Mouse (Mus musculus) liver, embryonic 14.5 days (tissue): Measurements from ENCODE around the gene Rbms3. TPM values are rescaled to one million over a fixed set of nuclear protein-coding genes. Genes with fewer than 3 reads are reported as not detected.

Experiments used
- ATAC-seq: fragments of 200-750 bp; cut with Nextera tagmentation; 2 replicates; pipeline ENCODE4 v1.8.0; 2017; ENCODE audit warnings: moderate number of reproducible peaks, mild to moderate bottlenecking, moderate library complexity; ENCODE audit not compliant: insufficient read depth
- DNase-seq, 3 experiments: peaks; one replicate each; pipeline ENCODE4 v3.0.0-alpha.2; 2012 to 2013; ENCODE audit warnings: low read depth in 3 of 3, low spot score in 3 of 3
- H3K27ac ChIP-seq: fragments of 300-500 bp; sonication (generic); 2 replicates; pipeline ENCODE4 v1.5.1; 2014; ENCODE audit warnings: moderate library complexity, mild to moderate bottlenecking, control low read depth, inconsistent platforms
- H3K27me3 ChIP-seq: fragments of 300-500 bp; sonication (generic); 2 replicates; pipeline ENCODE4 v1.6.1; 2014; ENCODE audit warnings: mild to moderate bottlenecking, low read length, moderate library complexity; ENCODE audit not compliant: control insufficient read depth, insufficient read depth
- H3K36me3 ChIP-seq: fragments of 300-500 bp; sonication (generic); replicated peaks from 2 replicates; pipeline ENCODE4 v1.6.1; 2014; ENCODE audit warnings: low read depth; ENCODE audit not compliant: control insufficient read depth, insufficient read depth
- H3K4me1 ChIP-seq, 2 experiments: fragments of 200-500 bp in 1 of 2; fragments of 300-500 bp in 1 of 2; sonication (generic) in 1 of 2; replicated peaks; 2 replicates each; pipeline ENCODE4 v1.6.1; 2012 to 2014; ENCODE audit warnings: antibody characterized with exemption in 1 of 2, inconsistent platforms in 1 of 2, low read length in 1 of 2; ENCODE audit not compliant: control insufficient read depth in 2 of 2, insufficient read depth in 2 of 2
- H3K4me2 ChIP-seq: fragments of 300-500 bp; sonication (generic); 2 replicates; pipeline ENCODE4 v1.6.1; 2014; ENCODE audit warnings: low read depth, mild to moderate bottlenecking, control low read depth, moderate library complexity
- H3K4me3 ChIP-seq, 2 experiments: fragments of 200-500 bp in 1 of 2; fragments of 300-500 bp in 1 of 2; sonication (generic) in 1 of 2; 2 replicates each; pipeline ENCODE4 v1.5.1; 2012 to 2014; ENCODE audit warnings: low read depth in 2 of 2, low read length in 2 of 2, mild to moderate bottlenecking in 2 of 2, control low read depth in 1 of 2, inconsistent platforms in 1 of 2, moderate library complexity in 1 of 2; ENCODE audit not compliant: insufficient read depth in 1 of 2
- H3K9ac ChIP-seq: fragments of 300-500 bp; sonication (generic); replicated peaks from 2 replicates; pipeline ENCODE4 v1.6.1; 2014; ENCODE audit warnings: mild to moderate bottlenecking, control low read depth, moderate library complexity
- H3K9me3 ChIP-seq: fragments of 300-500 bp; sonication (generic); 2 replicates; pipeline ENCODE4 v1.6.1; 2016; ENCODE audit warnings: low read length, mixed read lengths; ENCODE audit not compliant: control insufficient read depth
- CTCF ChIP-seq: IDR thresholded peaks from 2 replicates; pipeline ENCODE4 v1.5.1; 2016; ENCODE audit warnings: antibody characterized with exemption, low read depth, control low read depth
- EP300 ChIP-seq: IDR thresholded peaks from 2 replicates; pipeline ENCODE4 v1.6.1; 2016; ENCODE audit warnings: antibody characterized with exemption, low read depth
- WGBS: fragments of 180-500 bp; shearing (Covaris S2); extraction: QIAGEN DNeasy Blood & Tissue Kit; methylation state at CpG from one replicate; pipeline ENCODE4 v1.1.7; 2014; ENCODE audit not compliant: insufficient replicate concordance; 5-methylcytosine and 5-hydroxymethylcytosine counted together
- polyA plus RNA-seq, 2 experiments: library from polyadenylated mRNA; depleted of rRNA in 1 of 2; stranded (reverse) in 1 of 2; unstranded in 1 of 2; fragments of >200 nt; fragmentation: Nextera tagmentation in 1 of 2; extraction: Ambion mirVana in 1 of 2; gene quantifications; 2 replicates each; pipeline versions ENCODE4 v1.2.1 to v1.2.3; 2012 to 2014

Gene Rbms3
- polyA plus RNA-seq, 2 experiments: 0.88 to 2.4 TPM

- 44% methylated on average over 2 of the region's 2 CpGs for WGBS
- H3K9me3 ChIP-seq: no peaks in the 10 kb centered on the region
- DNase-seq (no peak), ATAC-seq (no peak)
- TF ChIP-seq EP300: no peak
- no peak for TF ChIP-seq CTCF
- H3K4me3 ChIP-seq: no peak overlapping the region
- H3K36me3 ChIP-seq: no peaks in the 10 kb centered on the region
- H3K27ac ChIP-seq: no peak overlapping the region
- H3K9ac ChIP-seq: no peak overlapping the region
- no peak overlapping the region for H3K4me2 ChIP-seq
- no peaks in the 10 kb centered on the region for H3K4me1 ChIP-seq
- no peaks in the 10 kb centered on the region for H3K27me3 ChIP-seq
Observed at GRCm38 (mm10) chr9:117529281-117529680, 100.4 kb downstream of the Rbms3 start.

- H3K9ac ChIP-seq: no peak overlapping the region
- H3K27me3 ChIP-seq: no peaks in the 10 kb centered on the region
- TF ChIP-seq CTCF (no peak), EP300 (no peak)
- no peak overlapping the region for H3K4me3 ChIP-seq
- no peaks in the 10 kb centered on the region for H3K36me3 ChIP-seq
- no peak overlapping the region for H3K27ac ChIP-seq
- DNase-seq: no peak
- ATAC-seq: no peak
- no peak overlapping the region for H3K4me2 ChIP-seq
- no peaks in the 10 kb centered on the region for H3K9me3 ChIP-seq
- H3K4me1 ChIP-seq: no peaks in the 10 kb centered on the region
- WGBS: 74% methylated on average over 11 of the region's 11 CpGs
Observed at GRCm38 (mm10) chr9:117508941-117509340, 120.8 kb downstream of the Rbms3 start.

GRCm38 (mm10) chr9:117491866-117492265, 137.8 kb downstream of the Rbms3 start:
- Histone ChIP-seq H3K9ac (no peak overlapping the region), H3K4me1 (no peaks in the 10 kb centered on the region), H3K4me3 (no peak overlapping the region), H3K27ac (no peak overlapping the region), H3K9me3 (no peaks in the 10 kb centered on the region), H3K36me3 (no peaks in the 10 kb centered on the region), H3K27me3 (no peaks in the 10 kb centered on the region), H3K4me2 (no peak overlapping the region)
- no peak for DNase-seq
- 28% methylated on average over 2 of the region's 2 CpGs for WGBS
- TF ChIP-seq EP300: no peak
- no peak for ATAC-seq

GRCm38 (mm10) chr9:117484396-117484795, 145.3 kb downstream of the Rbms3 start:
- H3K4me1 ChIP-seq: no peaks in the 10 kb centered on the region
- DNase-seq (no peak), ATAC-seq (no peak)
- no peaks in the 10 kb centered on the region for H3K9me3 ChIP-seq
- TF ChIP-seq EP300 (no peak), CTCF (peak; percentile 29; the same call in 1 of the 2 replicates)
- 78% methylated on average over 5 of the region's 5 CpGs for WGBS
- no peaks in the 10 kb centered on the region for H3K27me3 ChIP-seq
- no peak overlapping the region for H3K27ac ChIP-seq
- H3K9ac ChIP-seq: no peak overlapping the region
- H3K4me2 ChIP-seq: no peak overlapping the region
- H3K36me3 ChIP-seq: no peaks in the 10 kb centered on the region
- no peak overlapping the region for H3K4me3 ChIP-seq

GRCm38 (mm10) chr9:117476753-117477152, 153.0 kb downstream of the Rbms3 start:
- H3K4me1 ChIP-seq: no peaks in the 10 kb centered on the region
- DNase-seq (no peak), ATAC-seq (no peak)
- no peaks in the 10 kb centered on the region for H3K36me3 ChIP-seq
- no peak overlapping the region for H3K4me2 ChIP-seq
- H3K27me3 ChIP-seq: no peaks in the 10 kb centered on the region
- TF ChIP-seq EP300 (no peak), CTCF (no peak)
- no peak overlapping the region for H3K4me3 ChIP-seq
- H3K9me3 ChIP-seq: no peaks in the 10 kb centered on the region
- no peak overlapping the region for H3K27ac ChIP-seq
- H3K9ac ChIP-seq: no peak overlapping the region
- WGBS: 64% methylated on average over 13 of the region's 13 CpGs
